Mouse (Mus musculus) stomach, embryonic 14.5 days (tissue): ENCODE data around the gene 1700010I14Rik. TPM values are rescaled to one million over a fixed set of nuclear protein-coding genes. Genes with fewer than 3 reads are reported as not detected.

Source experiments
- ATAC-seq: fragments of 200-750 bp; cut with Nextera tagmentation; 2 replicates; pipeline ENCODE4 v1.8.0; 2017; ENCODE audit warnings: low read depth, moderate TSS enrichment; ENCODE audit not compliant: insufficient number of reproducible peaks, insufficient read depth, low FRiP score
- H3K27ac ChIP-seq: fragments of 300-500 bp; sonication (generic); 2 replicates; pipeline ENCODE4 v1.5.1; 2014; ENCODE audit warnings: mild to moderate bottlenecking, low read length, moderate library complexity, mixed read lengths
- H3K27me3 ChIP-seq: fragments of 300-500 bp; sonication (generic); 2 replicates; pipeline ENCODE4 v1.6.1; 2014; ENCODE audit warnings: low read length, control low read depth, mixed read lengths; ENCODE audit not compliant: control insufficient read depth, insufficient read depth
- H3K36me3 ChIP-seq: fragments of 300-500 bp; sonication (generic); 2 replicates; pipeline ENCODE4 v1.6.1; 2014; ENCODE audit warnings: mild to moderate bottlenecking, control low read depth, low read length, moderate library complexity, mixed read lengths; ENCODE audit not compliant: control insufficient read depth, insufficient read depth
- H3K4me1 ChIP-seq: fragments of 300-500 bp; sonication (generic); 2 replicates; pipeline ENCODE4 v1.6.1; 2014; ENCODE audit warnings: low read length, control low read depth, mixed read lengths; ENCODE audit not compliant: control insufficient read depth, insufficient read depth
- H3K4me2 ChIP-seq: fragments of 300-500 bp; sonication (generic); replicated peaks from 2 replicates; pipeline ENCODE4 v1.6.1; 2014; ENCODE audit warnings: low read depth, low read length, control low read depth
- H3K4me3 ChIP-seq: fragments of 300-500 bp; sonication (generic); 2 replicates; pipeline ENCODE4 v1.5.1; 2014; ENCODE audit warnings: low read depth, low read length, control low read depth
- H3K9ac ChIP-seq: fragments of 300-500 bp; sonication (generic); replicated peaks from 2 replicates; pipeline ENCODE4 v1.6.1; 2014; ENCODE audit warnings: low read depth, mild to moderate bottlenecking, control low read depth, low read length, moderate library complexity, mixed read lengths
- H3K9me3 ChIP-seq: fragments of 300-500 bp; sonication (generic); 2 replicates; pipeline ENCODE4 v1.6.1; 2016; ENCODE audit warnings: low read depth, low read length, control low read depth; ENCODE audit not compliant: control insufficient read depth
- WGBS: fragments of 180-500 bp; shearing (Covaris S2); extraction: QIAGEN DNeasy Blood & Tissue Kit; methylation state at CpG from one replicate; pipeline ENCODE4 v1.1.7; 2014; 5-methylcytosine and 5-hydroxymethylcytosine counted together
- polyA plus RNA-seq: library from polyadenylated mRNA; unstranded; fragments of >200 nt; fragmentation: Nextera tagmentation; extraction: Ambion mirVana; gene quantifications from 2 replicates; pipeline ENCODE4 v1.2.1, GENCODE M21; 2014

The 1700010I14Rik gene
- 1.1 and 1.5 TPM in 2 replicates for polyA plus RNA-seq

GRCm38 (mm10) chr17:8988119-8988807, at the start of gene 1700010I14Rik:
Gene 1700010I14Rik (plus strand): TSS chr17:8988333.
- H3K4me1 ChIP-seq: 0 out of 2 replicates have a peak, but pooled peaks cover 6% of the 10 kb centered on the region
- H3K4me2 ChIP-seq: peak within 1 kb of the TSS; percentile 44
- H3K36me3 ChIP-seq: no peaks in the 10 kb centered on the region
- ATAC-seq: peak; percentile 56
- no peaks in the 10 kb centered on the region for H3K9me3 ChIP-seq
- H3K27me3 ChIP-seq: no peaks in the 10 kb centered on the region
- H3K9ac ChIP-seq: 0 out of 2 replicates have a peak within 1 kb of the TSS, but pooled peaks have one; percentile 10
- peak within 1 kb of the TSS; percentile 30 for H3K4me3 ChIP-seq
- H3K27ac ChIP-seq: no peak within 1 kb of the TSS
- WGBS: 7% methylated on average over 13 of the region's 13 CpGs

GRCm38 (mm10) chr17:8951588-8951987, 36.5 kb upstream of the 1700010I14Rik start:
- no peak overlapping the region for H3K4me2 ChIP-seq
- no peak for ATAC-seq
- H3K9me3 ChIP-seq: no peaks in the 10 kb centered on the region
- H3K9ac ChIP-seq: no peak overlapping the region
- H3K4me3 ChIP-seq: no peak overlapping the region
- H3K27ac ChIP-seq: no peak overlapping the region
- no peaks in the 10 kb centered on the region for H3K36me3 ChIP-seq
- H3K27me3 ChIP-seq: no peaks in the 10 kb centered on the region
- 76% methylated on average over 5 of the region's 5 CpGs for WGBS
- no peaks in the 10 kb centered on the region for H3K4me1 ChIP-seq

GRCm38 (mm10) chr17:8952951-8953350, 35.2 kb upstream of the 1700010I14Rik start:
- Histone ChIP-seq H3K4me1 (no peaks in the 10 kb centered on the region), H3K4me3 (no peak overlapping the region), H3K9ac (no peak overlapping the region), H3K36me3 (no peaks in the 10 kb centered on the region), H3K4me2 (no peak overlapping the region), H3K27ac (no peak overlapping the region), H3K27me3 (no peaks in the 10 kb centered on the region), H3K9me3 (no peaks in the 10 kb centered on the region)
- ATAC-seq: no peak
- 88% methylated on average over 8 of the region's 8 CpGs for WGBS

- Histone ChIP-seq H3K9ac (no peak overlapping the region), H3K27ac (no peak overlapping the region), H3K4me2 (no peak overlapping the region), H3K36me3 (no peaks in the 10 kb centered on the region), H3K27me3 (no peaks in the 10 kb centered on the region), H3K4me3 (no peak overlapping the region), H3K9me3 (no peaks in the 10 kb centered on the region), H3K4me1 (no peaks in the 10 kb centered on the region)
- no peak for ATAC-seq
- WGBS: 83% methylated on average over 6 of the region's 6 CpGs
Observed at GRCm38 (mm10) chr17:8958125-8958524, 30.0 kb upstream of the 1700010I14Rik start.

- no peaks in the 10 kb centered on the region for H3K9me3 ChIP-seq
- H3K4me3 ChIP-seq: no peak overlapping the region
- WGBS: 95% methylated on average over 4 of the region's 4 CpGs
- H3K27me3 ChIP-seq: no peaks in the 10 kb centered on the region
- no peaks in the 10 kb centered on the region for H3K36me3 ChIP-seq
- H3K27ac ChIP-seq: no peak overlapping the region
- no peak for ATAC-seq
- no peaks in the 10 kb centered on the region for H3K4me1 ChIP-seq
- H3K4me2 ChIP-seq: no peak overlapping the region
- H3K9ac ChIP-seq: no peak overlapping the region
Observed at GRCm38 (mm10) chr17:8960386-8960785, 27.7 kb upstream of the 1700010I14Rik start.

- no peaks in the 10 kb centered on the region for H3K27me3 ChIP-seq
- H3K4me3 ChIP-seq: no peak overlapping the region
- H3K4me2 ChIP-seq: no peak overlapping the region
- WGBS: 90% methylated on average over 5 of the region's 5 CpGs
- no peak overlapping the region for H3K9ac ChIP-seq
- no peak for ATAC-seq
- no peaks in the 10 kb centered on the region for H3K36me3 ChIP-seq
- no peaks in the 10 kb centered on the region for H3K4me1 ChIP-seq
- no peak overlapping the region for H3K27ac ChIP-seq
- H3K9me3 ChIP-seq: no peaks in the 10 kb centered on the region
Observed at GRCm38 (mm10) chr17:8961097-8961496, 27.0 kb upstream of the 1700010I14Rik start.

GRCm38 (mm10) chr17:8961644-8962043, 26.5 kb upstream of the 1700010I14Rik start:
- no peak overlapping the region for H3K4me2 ChIP-seq
- H3K36me3 ChIP-seq: no peaks in the 10 kb centered on the region
- no peaks in the 10 kb centered on the region for H3K4me1 ChIP-seq
- no peak for ATAC-seq
- H3K27me3 ChIP-seq: no peaks in the 10 kb centered on the region
- WGBS: 64% methylated on average over 14 of the region's 14 CpGs
- H3K27ac ChIP-seq: no peak overlapping the region
- H3K4me3 ChIP-seq: no peak overlapping the region
- H3K9me3 ChIP-seq: no peaks in the 10 kb centered on the region
- H3K9ac ChIP-seq: no peak overlapping the region

GRCm38 (mm10) chr17:8965177-8965576, 23.0 kb upstream of the 1700010I14Rik start:
- H3K9ac ChIP-seq: no peak overlapping the region
- no peak for ATAC-seq
- no peaks in the 10 kb centered on the region for H3K4me1 ChIP-seq
- WGBS: 92% methylated on average over 6 of the region's 6 CpGs
- H3K4me3 ChIP-seq: no peak overlapping the region
- H3K27ac ChIP-seq: no peak overlapping the region
- H3K4me2 ChIP-seq: no peak overlapping the region
- H3K9me3 ChIP-seq: no peaks in the 10 kb centered on the region
- no peaks in the 10 kb centered on the region for H3K36me3 ChIP-seq
- no peaks in the 10 kb centered on the region for H3K27me3 ChIP-seq
